Mouse (Mus musculus): ENCODE data around the gene Atp6v1a. TPM values are rescaled to one million over a fixed set of nuclear protein-coding genes. Genes with fewer than 3 reads are reported as not detected.

Atp6v1a gene
- polyA plus RNA-seq, 1 experiment: 7.2 TPM

DNA sequence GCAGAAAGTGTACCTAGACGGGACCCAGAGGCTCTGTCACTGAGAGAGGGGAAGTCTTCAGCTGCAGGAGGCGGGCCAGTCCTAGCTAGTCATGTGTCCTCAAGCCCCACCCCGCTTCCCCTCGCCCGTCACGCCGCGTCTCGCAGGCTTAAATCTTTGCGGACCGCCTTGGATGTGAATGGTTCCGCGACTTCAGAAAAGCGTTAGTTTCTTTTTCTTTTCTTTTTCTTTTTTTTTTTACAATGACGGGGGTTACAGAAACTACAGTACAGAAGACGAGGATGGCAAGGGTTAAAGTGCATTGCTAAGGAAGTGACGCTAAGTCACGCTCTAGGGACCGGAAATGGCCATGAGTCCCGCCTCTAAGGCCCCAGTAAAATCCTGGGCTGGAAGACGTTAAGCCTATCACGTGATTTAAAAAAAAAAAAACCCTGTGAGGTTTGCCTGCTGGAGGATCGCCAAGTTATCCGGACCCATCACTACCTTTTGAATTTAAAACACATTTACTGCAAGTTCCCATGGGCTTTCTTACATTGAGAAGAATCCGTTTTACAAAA is 448 bp downstream of the Atp6v1a start:
- under 1% methylated on average over 25 of the region's 25 CpGs for WGBS

DNA sequence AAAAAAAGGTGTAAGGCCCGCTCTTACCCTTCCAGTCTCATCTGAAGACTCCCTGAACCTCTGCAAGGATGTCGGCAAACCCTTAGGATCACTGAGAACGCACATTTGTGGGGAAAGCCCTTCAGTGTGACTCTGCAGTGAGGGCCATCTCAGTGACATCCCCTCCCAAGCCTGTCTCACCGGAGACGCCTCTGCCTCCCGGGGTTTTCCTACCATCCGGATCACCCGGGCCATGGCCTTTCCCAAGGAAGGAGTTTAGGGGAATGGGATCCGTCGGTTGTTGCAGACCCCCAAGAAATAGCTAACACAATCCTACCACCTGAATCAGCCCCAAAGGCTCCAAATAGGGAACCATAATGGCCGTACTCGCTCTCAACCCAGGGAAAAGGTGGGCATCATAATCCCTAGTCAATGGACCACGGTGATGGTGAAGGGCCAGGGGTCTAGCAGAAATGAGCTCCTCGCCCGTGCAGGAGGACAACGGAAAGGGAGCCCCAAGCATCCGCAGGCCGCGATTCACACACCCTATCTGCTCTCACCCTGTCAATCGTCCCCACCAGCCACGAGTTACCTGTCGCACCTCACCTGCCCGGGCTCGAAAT is 1.0 kb downstream of the Atp6v1a start:
- H3K4me3 ChIP-seq (ENCODE audit: extremely low read depth, insufficient read depth, insufficient read length): peak overlapping the region; percentile 80
- WGBS: 1% methylated on average over 24 of the region's 24 CpGs
- H3K4me1 ChIP-seq (ENCODE audit: control insufficient read depth, insufficient read depth, insufficient read length): peaks cover 3% of the 10 kb centered on the region
- DNase-seq (ENCODE audit: low read depth in 1 of 2, low spot score in 2 of 2): peak in 1 of 2 experiments; percentile 16
- no peaks in the 10 kb centered on the region for H3K36me3 ChIP-seq (ENCODE audit: control insufficient read depth, insufficient read depth, low read length)
- TF ChIP-seq CTCF (IDR thresholded peaks at IDR 0.05; ENCODE audit: extremely low read depth, insufficient read depth, insufficient read length, insufficient replicate concordance): no peak
- TF ChIP-seq POLR2A (IDR thresholded peaks at IDR 0.05; ENCODE audit: low read depth, low read length): peak; percentile 53; the same call in 1 of the 2 replicates
- H3K27me3 ChIP-seq (ENCODE audit: control insufficient read depth, insufficient read depth, low read length): no peaks in the 10 kb centered on the region
- peak overlapping the region; percentile 100 for H3K27ac ChIP-seq (ENCODE audit: insufficient read depth, low read length)

More for the DNA sequence above, 448 bp downstream of the Atp6v1a start:
- DNase-seq (ENCODE audit: low read depth in 1 of 2, low spot score in 2 of 2): peak; percentile 78 to 94
- H3K27me3 ChIP-seq (ENCODE audit: control insufficient read depth, insufficient read depth, low read length): no peaks in the 10 kb centered on the region
- peak overlapping the region; percentile 100 for H3K27ac ChIP-seq (ENCODE audit: insufficient read depth, low read length)
- H3K36me3 ChIP-seq (ENCODE audit: control insufficient read depth, insufficient read depth, low read length): no peaks in the 10 kb centered on the region
- TF ChIP-seq CTCF (IDR thresholded peaks at IDR 0.05; ENCODE audit: extremely low read depth, insufficient read depth, insufficient read length, insufficient replicate concordance) (no peak), POLR2A (IDR thresholded peaks at IDR 0.05; ENCODE audit: low read depth, low read length) (no peak)
- H3K4me3 ChIP-seq (ENCODE audit: extremely low read depth, insufficient read depth, insufficient read length): peak overlapping the region; percentile 80
- peaks cover 3% of the 10 kb centered on the region for H3K4me1 ChIP-seq (ENCODE audit: control insufficient read depth, insufficient read depth, insufficient read length)

DNA sequence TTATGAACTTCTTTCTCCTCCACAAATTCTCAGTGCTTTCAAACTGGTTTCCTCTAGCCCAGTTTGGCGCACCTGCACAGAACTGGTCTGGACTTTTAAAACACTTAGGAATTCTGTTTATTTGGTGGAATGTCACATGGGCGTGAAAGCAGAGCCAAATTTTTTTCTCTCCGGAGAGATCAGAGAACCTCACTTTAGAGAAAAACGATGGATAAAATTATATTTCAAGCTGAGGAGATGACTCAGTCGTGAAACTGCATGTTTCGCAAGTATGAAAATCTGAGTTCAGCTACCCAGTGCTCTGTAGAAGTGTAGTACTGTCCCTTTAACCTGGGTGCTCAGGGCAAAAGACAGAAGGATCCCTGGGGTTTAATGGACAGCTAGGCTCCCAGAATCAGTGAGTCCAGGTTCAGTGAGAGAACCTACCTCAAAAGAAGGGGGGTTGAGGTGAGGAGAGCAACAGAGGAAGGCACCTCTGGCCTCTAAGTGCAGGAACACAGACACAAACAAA is 2.9 kb downstream of the Atp6v1a start:
- Histone ChIP-seq H3K4me3 (ENCODE audit: extremely low read depth, insufficient read depth, insufficient read length) (no peak overlapping the region), H3K27me3 (ENCODE audit: control insufficient read depth, insufficient read depth, low read length) (no peaks in the 10 kb centered on the region), H3K4me1 (ENCODE audit: control insufficient read depth, insufficient read depth, insufficient read length) (peaks cover 1% of the 10 kb centered on the region), H3K27ac (ENCODE audit: insufficient read depth, low read length) (no peak overlapping the region), H3K36me3 (ENCODE audit: control insufficient read depth, insufficient read depth, low read length) (no peaks in the 10 kb centered on the region)
- 65% methylated on average over 6 of the region's 6 CpGs for WGBS
- no peak for TF ChIP-seq CTCF (IDR thresholded peaks at IDR 0.05; ENCODE audit: extremely low read depth, insufficient read depth, insufficient read length, insufficient replicate concordance)
- no peak for TF ChIP-seq POLR2A (IDR thresholded peaks at IDR 0.05; ENCODE audit: low read depth, low read length)
- DNase-seq (ENCODE audit: low read depth in 1 of 2, low spot score in 2 of 2): no peak

DNA sequence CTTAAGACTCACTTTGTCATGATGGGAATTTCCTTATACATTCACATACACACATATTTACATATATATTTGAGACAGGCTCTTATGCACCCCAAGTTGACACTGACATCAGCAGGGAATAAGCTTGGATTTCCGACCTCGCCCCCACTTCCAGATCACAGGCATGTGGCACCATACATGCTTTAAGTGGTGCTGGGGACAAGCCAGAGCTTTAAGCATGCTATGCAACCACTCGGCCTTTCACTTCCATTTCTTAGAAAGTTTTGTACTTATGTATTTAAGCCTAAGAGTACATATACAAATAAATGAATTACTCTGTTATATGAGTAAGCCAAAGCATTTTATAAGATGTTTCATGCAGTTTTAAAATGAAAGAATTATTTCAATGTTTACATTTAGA is 6.3 kb downstream of the Atp6v1a start:
- H3K4me1 ChIP-seq (ENCODE audit: control insufficient read depth, insufficient read depth, insufficient read length): no peaks in the 10 kb centered on the region; the same call in none of the 2 replicates

DNA sequence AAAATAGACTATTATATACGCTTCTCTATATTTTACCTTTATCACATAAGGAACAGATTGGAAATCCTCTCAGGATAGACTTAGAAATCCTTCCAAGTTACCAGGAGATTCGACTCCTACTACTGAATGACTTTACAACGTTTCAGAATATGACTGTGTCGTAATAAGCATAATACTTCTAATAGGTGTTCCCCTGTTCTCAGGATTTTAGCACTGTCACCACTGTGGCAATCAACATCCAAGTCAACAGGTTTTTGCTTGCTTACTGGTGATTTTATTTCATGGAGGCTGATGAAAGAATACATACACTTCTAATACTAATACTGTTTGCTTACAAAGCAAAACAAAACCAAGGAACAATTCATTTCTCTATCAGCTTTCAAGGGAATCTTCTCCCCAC is 7.2 kb downstream of the Atp6v1a start:
- no peak for DNase-seq (ENCODE audit: low read depth in 1 of 2, low spot score in 2 of 2)
- H3K27ac ChIP-seq (ENCODE audit: insufficient read depth, low read length): no peak overlapping the region
- TF ChIP-seq CTCF (IDR thresholded peaks at IDR 0.05; ENCODE audit: extremely low read depth, insufficient read depth, insufficient read length, insufficient replicate concordance): no peak
- no peak for TF ChIP-seq POLR2A (IDR thresholded peaks at IDR 0.05; ENCODE audit: low read depth, low read length)
- H3K4me1 ChIP-seq (ENCODE audit: control insufficient read depth, insufficient read depth, insufficient read length): no peaks in the 10 kb centered on the region; the same call in 1 of the 2 replicates
- 80% methylated on average over 4 of the region's 4 CpGs for WGBS
- H3K4me3 ChIP-seq (ENCODE audit: extremely low read depth, insufficient read depth, insufficient read length): no peak overlapping the region
- H3K27me3 ChIP-seq (ENCODE audit: control insufficient read depth, insufficient read depth, low read length): no peaks in the 10 kb centered on the region
- H3K36me3 ChIP-seq (ENCODE audit: control insufficient read depth, insufficient read depth, low read length): no peaks in the 10 kb centered on the region

More for the DNA sequence above, 6.3 kb downstream of the Atp6v1a start:
- no peaks in the 10 kb centered on the region for H3K27me3 ChIP-seq (ENCODE audit: control insufficient read depth, insufficient read depth, low read length)
- WGBS: 88% methylated on average over 3 of the region's 3 CpGs
- TF ChIP-seq POLR2A (IDR thresholded peaks at IDR 0.05; ENCODE audit: low read depth, low read length) (no peak), CTCF (IDR thresholded peaks at IDR 0.05; ENCODE audit: extremely low read depth, insufficient read depth, insufficient read length, insufficient replicate concordance) (no peak)
- no peak for DNase-seq (ENCODE audit: low read depth in 1 of 2, low spot score in 2 of 2)
- no peak overlapping the region for H3K4me3 ChIP-seq (ENCODE audit: extremely low read depth, insufficient read depth, insufficient read length)
- no peak overlapping the region for H3K27ac ChIP-seq (ENCODE audit: insufficient read depth, low read length)
- H3K36me3 ChIP-seq (ENCODE audit: control insufficient read depth, insufficient read depth, low read length): no peaks in the 10 kb centered on the region

DNA sequence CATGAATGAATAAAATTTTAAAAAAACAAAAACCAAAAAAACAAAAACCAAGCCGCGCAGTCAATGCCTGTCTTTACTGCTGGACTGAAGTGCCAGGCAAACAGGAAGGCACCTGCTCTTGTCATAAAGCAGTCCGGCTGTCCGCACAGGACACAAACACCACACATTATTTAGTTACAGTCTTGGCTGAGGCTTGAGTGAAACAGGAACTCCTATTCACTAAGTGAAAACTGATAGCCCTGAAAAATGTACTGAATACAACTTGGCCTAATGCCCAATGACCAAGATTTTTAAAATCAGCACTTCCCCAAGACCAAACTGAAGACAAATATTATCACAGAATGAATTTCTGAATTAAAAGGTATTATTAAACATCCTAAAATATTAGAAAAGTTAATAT is 13.1 kb downstream of the Atp6v1a start:
- Histone ChIP-seq H3K27me3 (ENCODE audit: control insufficient read depth, insufficient read depth, low read length) (no peaks in the 10 kb centered on the region), H3K27ac (ENCODE audit: insufficient read depth, low read length) (no peak overlapping the region), H3K36me3 (ENCODE audit: control insufficient read depth, insufficient read depth, low read length) (no peaks in the 10 kb centered on the region), H3K4me1 (ENCODE audit: control insufficient read depth, insufficient read depth, insufficient read length) (no peaks in the 10 kb centered on the region), H3K4me3 (ENCODE audit: extremely low read depth, insufficient read depth, insufficient read length) (no peak overlapping the region)
- WGBS: 49% methylated on average over 4 of the region's 4 CpGs
- TF ChIP-seq POLR2A (IDR thresholded peaks at IDR 0.05; ENCODE audit: low read depth, low read length): no peak
- no peak for TF ChIP-seq CTCF (IDR thresholded peaks at IDR 0.05; ENCODE audit: extremely low read depth, insufficient read depth, insufficient read length, insufficient replicate concordance)
- DNase-seq (ENCODE audit: low read depth in 1 of 2, low spot score in 2 of 2): no peak

DNA sequence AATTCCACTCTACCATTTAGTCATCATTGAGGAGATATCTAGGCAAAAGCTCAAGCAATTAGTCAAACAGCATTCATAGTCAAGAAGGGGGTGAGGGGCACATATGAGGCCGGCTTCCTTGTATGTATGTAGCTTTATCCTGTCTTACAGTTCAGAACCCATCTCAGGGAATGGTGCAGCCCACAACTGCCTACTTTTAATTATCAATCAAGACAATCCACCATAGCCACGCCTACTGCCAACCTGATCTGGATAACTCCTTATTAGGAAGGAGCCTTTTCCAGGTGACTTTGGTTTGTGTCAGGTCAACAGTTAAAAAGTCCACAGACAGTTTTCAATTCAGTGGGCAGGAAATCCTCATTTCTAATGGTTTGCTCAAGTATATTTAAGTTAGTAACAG is 14.1 kb downstream of the Atp6v1a start:
- no peak overlapping the region for H3K27ac ChIP-seq (ENCODE audit: insufficient read depth, low read length)
- H3K27me3 ChIP-seq (ENCODE audit: control insufficient read depth, insufficient read depth, low read length): no peaks in the 10 kb centered on the region
- 93% methylated on average over 2 of the region's 2 CpGs for WGBS
- H3K4me3 ChIP-seq (ENCODE audit: extremely low read depth, insufficient read depth, insufficient read length): no peak overlapping the region
- no peaks in the 10 kb centered on the region for H3K4me1 ChIP-seq (ENCODE audit: control insufficient read depth, insufficient read depth, insufficient read length)
- H3K36me3 ChIP-seq (ENCODE audit: control insufficient read depth, insufficient read depth, low read length): no peaks in the 10 kb centered on the region
- TF ChIP-seq CTCF (IDR thresholded peaks at IDR 0.05; ENCODE audit: extremely low read depth, insufficient read depth, insufficient read length, insufficient replicate concordance) (no peak), POLR2A (IDR thresholded peaks at IDR 0.05; ENCODE audit: low read depth, low read length) (no peak)
- DNase-seq (ENCODE audit: low read depth in 1 of 2, low spot score in 2 of 2): no peak

Data from spleen, adult 2 months (tissue).